Mouse (Mus musculus) adrenal gland, postnatal 14 days (tissue): Measurements from ENCODE around the gene Tmprss4. TPM values are rescaled to one million over a fixed set of nuclear protein-coding genes. Genes with fewer than 3 reads are reported as not detected.

ENCODE experiments used
- DNase-seq: peaks from one replicate; pipeline ENCODE4 v3.0.0; 2021; ENCODE audit warnings: mixed read lengths
- total RNA-seq: library from RNA; stranded (reverse); gene quantifications from 2 replicates; pipeline ENCODE4 v1.2.3, GENCODE M21; 2021

The Tmprss4 gene
- total RNA-seq, 1 experiment from 2014 or later = not detected

- DNase-seq = no peak
These were observed 7.6 kb downstream of the Tmprss4 start for GRCm38 (mm10) chr9:45196125-45196830.

- DNase-seq = no peak
These were observed 8.4 kb downstream of the Tmprss4 start for GRCm38 (mm10) chr9:45195468-45195867.

DNA sequence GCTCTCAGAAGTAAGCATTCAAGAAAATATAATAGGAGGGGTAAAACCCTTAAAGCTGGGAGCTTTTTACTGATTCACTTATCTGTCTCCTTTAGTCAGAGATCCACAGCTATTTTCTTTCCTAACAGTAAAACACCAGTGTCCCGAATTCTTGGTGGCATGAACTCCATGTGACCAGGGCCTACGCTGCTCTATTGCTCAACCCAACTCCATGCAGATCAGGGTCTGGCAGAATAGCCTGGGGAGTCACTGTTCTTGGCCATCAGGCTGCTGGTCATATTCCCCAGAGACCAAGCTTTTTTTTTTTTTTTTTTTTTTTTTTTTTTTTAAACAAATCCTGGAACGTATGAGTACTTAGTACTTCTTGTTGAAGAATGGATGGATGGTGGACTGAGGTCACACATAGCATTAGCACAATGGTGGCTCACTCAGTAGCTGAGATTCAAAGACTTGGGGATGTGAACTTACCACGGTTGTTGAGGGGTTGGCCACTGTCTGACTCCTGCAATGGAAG, 14.2 kb downstream of the Tmprss4 start:
- DNase-seq = peak; percentile 31

DNA sequence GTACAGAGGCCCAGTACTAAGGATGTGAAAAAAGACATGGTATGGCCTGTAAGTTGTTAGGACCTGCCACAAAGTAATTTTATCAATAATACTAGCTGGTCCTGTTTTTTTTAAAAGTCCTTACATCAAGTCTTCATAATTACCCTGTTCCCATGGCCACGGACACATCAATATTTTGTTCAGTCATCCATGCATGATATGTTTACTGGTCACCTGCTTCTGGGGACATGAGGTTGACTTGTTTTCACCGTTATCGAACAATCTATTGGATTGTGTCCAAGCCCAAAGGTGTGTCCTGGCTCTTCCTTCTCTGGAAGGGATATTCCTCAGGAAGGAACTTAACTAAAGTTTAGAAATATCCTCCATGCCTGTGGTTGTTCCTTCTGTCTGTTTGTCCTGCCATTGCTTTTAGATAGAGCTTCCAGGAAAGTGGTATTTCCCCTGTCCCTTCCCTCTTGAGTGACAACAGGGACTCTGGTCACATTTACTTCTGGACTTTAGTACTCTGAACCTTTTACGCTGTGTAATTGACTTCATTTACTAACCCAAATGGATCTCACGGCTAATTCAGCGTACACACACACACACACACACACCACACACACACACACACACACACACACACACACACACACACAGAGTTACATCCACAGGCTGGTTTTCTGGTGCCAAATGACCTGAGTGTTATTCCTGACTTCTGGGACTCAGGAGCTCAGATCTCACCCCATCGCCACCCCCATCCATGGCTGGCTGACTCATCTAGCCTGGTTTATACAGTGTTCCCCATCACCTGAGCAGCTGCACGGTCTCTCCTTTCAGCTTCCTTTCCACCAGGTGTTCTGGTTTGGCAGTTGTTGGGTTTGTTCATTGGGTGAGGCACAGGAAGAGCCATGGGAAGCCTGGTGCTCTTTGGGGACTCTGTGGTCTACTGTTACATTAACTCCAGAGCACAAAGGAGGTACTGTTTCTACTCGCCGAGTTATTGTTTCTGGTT, 15.0 kb downstream of the Tmprss4 start:
- no peak for DNase-seq

GRCm38 (mm10) chr9:45185250-45185649, 18.6 kb downstream of the Tmprss4 start:
- no peak for DNase-seq

GRCm38 (mm10) chr9:45183266-45183665, 20.6 kb downstream of the Tmprss4 start:
- no peak for DNase-seq

- no peak for DNase-seq
These were observed 21.4 kb downstream of the Tmprss4 start for GRCm38 (mm10) chr9:45182521-45182920.

DNA sequence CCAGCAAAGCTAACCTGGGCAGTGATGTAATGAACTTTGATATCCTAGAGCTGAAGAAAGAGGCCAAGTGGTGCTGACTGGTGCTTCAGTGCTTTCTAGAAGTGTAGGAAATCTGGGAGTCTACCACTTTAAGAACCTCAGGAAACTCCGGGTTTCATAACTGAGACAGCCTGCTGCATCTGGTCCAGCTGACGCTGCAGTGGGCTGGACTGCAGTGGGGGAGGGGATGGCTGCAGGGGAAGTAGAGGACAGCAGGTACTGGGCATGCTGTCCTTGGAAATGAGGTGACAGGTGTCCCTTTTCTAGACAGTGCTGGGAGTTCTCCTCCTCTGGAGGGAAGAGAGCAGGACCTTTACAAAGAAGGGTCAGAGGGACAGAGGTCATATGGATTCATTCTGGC, 22.1 kb downstream of the Tmprss4 start, which contains the start of gene BC049352:
TSS of gene BC049352 (plus strand) at position 238 of the 400 bp plus-strand sequence.
- DNase-seq = peak; percentile 31

GRCm38 (mm10) chr9:45179282-45179681, 24.6 kb downstream of the Tmprss4 start:
- DNase-seq = no peak

GRCm38 (mm10) chr9:45173475-45173874, 30.4 kb downstream of the Tmprss4 start:
- DNase-seq = no peak

- no peak for DNase-seq
These were observed 32.8 kb downstream of the Tmprss4 start for GRCm38 (mm10) chr9:45171073-45171610.

DNA sequence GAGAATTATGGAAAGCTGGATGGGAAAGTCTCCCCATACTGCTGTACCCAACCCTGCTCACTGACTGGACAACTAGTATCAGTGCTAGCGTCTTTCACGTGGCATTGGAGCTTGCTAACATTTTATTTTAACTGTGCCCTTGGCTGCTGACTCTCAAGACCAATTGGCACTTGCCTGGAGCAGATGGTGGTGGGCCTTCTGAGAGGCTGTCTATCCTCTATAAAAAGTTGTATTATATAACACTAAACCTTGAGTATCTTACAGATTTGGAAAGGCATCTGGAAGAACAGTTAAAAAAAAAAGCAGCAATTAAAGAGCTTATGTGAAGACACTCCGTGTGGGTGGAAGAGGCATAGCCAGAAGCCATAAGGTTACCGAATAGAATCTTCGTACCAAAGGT, 33.7 kb downstream of the Tmprss4 start:
- DNase-seq = no peak

GRCm38 (mm10) chr9:45167903-45168302, 36.0 kb downstream of the Tmprss4 start:
- no peak for DNase-seq

DNA sequence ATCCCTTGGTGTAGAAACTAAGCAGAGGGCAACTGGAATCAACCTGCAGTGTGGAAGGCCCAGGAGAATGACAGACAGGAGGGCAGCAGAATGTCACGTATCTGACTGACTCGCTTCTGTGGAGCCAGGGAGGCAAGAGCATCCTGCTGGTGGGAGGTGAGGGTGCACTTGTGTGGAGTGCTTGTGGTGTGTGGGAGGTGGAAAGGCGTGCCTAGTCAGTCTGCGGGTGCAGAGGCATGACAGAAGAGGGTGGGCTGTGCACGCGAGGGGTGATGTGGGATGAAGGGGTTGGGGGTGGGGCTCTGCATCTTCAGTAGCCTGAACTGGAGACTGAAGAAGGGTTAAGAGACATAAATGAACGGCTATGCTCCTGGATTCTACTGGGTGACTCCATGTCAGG, 50.5 kb downstream of the Tmprss4 start:
- no peak for DNase-seq

DNA sequence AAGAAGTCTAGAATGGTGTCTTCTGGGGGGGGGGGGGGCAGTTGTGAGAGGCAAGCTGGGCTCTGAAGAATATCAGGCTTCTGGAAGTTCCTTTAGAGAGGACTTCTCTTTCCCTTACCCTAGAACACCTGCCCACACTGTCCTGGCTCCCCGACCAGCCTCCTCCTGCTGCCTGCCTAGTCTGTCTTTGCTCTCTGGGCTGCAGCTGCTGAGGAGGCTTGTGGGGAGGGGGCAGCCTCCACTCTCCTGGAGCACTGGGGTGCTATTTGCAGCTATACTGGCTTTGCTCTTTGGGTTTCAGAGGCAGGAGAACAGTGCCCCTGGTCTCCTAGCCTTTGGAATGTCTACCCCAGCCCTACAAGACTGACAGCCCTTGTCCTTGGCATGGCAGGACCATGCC, 53.0 kb downstream of the Tmprss4 start:
- DNase-seq = no peak

GRCm38 (mm10) chr9:45146267-45146597, 57.7 kb downstream of the Tmprss4 start:
- peak; percentile 76 for DNase-seq

GRCm38 (mm10) chr9:45145533-45146266, 58.2 kb downstream of the Tmprss4 start:
- DNase-seq = no peak

GRCm38 (mm10) chr9:45142686-45143085, 61.2 kb downstream of the Tmprss4 start:
- DNase-seq = no peak

DNA sequence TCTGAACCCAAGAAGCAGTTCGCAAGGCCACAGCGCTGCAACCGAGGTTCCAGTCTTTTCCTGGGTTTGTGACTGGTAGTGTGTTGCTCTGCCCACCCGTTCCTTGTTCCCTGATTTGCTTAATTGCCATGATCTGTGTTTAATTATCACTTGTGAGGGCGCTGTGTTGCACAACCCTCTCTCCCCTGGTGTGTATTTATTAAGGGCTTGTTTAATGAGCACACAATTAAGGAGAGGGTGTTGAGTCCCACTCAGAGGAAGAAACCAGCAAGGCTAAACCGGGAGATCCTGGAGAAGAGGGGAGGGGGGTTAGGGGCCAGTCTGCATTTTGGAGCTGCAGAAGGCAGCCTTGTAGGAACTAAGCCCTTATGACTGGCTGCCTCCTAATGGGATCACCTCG, 62.9 kb downstream of the Tmprss4 start:
- no peak for DNase-seq

DNA sequence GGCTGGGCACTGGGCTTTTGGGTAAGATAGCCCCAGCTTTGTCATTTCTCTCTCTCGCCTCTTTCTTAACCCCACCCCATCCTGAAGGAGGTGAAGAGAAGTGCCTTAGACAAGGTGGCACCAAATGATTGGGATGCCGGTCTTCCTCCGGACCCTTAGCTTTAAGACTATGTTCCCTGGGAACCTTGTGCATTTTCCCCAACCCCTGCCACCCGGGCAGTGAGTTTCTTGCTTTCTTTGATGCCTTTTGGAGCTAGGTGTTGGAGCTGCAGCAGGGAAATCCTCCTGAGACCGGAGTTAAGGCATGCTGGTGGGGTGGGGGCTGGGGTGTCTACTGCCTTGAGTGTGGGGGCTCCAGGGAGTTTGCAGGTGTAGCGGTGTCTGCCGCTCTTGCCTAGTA, 64.8 kb downstream of the Tmprss4 start:
- no peak for DNase-seq

- DNase-seq = peak; percentile 69
These were observed 65.5 kb downstream of the Tmprss4 start, which contains the start of gene Scn4b for GRCm38 (mm10) chr9:45138191-45139032. Gene Scn4b, plus strand, starts transcription at chr9:45138395.
